Mouse (Mus musculus): ENCODE results near the gene Eef2k.

Gene Eef2k

DNA sequence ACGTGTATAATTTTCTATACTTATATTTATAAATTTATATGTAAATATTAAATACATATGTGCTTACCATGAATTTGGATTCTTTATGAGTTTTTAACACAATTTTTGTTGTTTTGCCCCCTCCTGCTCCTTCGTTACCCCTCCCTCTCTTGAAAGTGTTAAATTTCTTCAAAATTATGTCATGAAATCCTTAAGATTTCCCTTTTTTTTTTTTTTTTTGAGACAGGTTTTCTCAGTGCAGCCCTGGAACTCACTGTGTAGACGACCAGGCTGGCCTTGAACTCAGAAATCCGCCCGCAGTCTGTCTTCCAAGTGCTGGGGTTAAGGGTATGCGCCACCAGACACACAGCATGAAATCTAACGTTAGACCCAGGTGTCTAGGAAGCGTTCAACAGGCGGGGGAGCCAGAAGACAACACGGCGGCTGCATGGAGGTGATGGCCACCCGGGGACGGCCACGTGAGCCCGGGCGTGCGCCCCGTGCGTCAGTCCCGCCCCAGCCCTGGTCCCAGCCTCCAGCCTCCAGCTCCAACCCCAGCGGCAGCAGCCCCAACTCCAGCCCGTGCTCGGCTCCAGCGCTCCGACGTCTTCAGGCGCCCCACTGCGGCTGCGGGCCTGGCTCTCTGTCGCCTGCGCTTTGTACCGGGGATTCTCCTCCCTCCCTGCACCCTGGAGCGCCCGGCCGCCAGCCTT, at the start of gene Eef2k:
Eef2k (plus strand) TSS at position 487 of the 692 bp plus-strand sequence.
- DNase-seq (ENCODE audit: low spot score in 2 of 2), result peak; percentile 86 to 92

DNA sequence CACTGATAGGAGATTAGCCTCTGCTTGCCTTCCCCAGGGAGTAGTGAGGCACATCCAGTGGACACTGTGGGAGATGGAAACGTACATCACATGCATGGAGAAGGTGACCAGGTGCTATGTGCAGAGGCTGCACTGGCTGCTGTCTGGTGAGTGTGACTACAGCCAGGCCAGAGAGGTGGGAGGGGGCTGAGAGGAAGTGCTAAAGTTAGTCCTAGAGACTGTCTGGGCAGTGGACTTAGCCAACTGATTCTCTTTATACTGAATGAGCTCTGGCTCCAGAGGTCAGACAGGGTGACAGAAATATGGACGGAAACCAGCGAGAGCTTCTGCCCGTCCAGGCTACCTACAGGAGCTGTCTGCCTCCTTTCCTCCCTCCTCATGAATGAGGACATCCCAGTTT, 47.1 kb upstream of the Eef2k start:
- no peak for DNase-seq (ENCODE audit: low spot score in 2 of 2)

DNA sequence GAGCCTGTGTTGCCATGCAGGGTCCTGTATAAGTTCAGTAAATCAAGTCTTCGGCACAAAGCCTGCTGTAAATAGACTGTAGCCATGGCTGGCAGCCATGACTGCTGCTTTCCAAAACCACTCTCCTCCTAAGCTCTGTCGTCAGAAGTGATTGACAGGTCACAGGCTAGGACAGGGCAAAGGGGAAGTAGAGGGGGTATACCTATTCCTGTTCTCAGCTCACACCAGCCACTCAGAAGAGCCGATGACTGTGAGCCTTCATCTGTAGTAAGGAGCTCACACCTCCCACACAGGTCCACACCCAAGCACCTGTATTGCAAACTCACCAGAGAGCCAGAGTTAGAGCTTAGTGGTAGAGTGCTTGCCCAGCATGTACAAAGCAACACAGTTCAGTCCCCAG, 46.3 kb upstream of the Eef2k start:
- DNase-seq (ENCODE audit: low spot score in 2 of 2), result no peak

DNA sequence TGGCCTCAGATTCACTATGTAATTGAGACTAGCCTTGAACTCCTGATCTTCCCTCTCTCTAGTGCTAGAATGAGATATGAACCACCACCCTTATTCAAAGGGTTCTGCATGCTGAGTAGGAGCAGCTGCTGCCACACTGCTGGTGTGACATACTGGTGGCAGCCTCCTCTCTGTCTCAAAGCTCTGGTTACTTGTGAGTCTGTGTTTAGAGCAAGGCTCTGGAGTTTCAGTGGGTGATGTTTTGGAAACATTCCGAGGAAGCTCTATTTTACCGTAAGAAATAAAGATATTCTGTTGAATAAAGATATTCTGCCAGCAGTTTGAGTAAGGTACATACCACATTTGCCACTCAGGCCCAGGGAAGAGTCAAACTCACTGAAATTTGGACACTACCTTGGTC, 39.4 kb upstream of the Eef2k start:
- DNase-seq (ENCODE audit: low spot score in 2 of 2), result no peak

DNA sequence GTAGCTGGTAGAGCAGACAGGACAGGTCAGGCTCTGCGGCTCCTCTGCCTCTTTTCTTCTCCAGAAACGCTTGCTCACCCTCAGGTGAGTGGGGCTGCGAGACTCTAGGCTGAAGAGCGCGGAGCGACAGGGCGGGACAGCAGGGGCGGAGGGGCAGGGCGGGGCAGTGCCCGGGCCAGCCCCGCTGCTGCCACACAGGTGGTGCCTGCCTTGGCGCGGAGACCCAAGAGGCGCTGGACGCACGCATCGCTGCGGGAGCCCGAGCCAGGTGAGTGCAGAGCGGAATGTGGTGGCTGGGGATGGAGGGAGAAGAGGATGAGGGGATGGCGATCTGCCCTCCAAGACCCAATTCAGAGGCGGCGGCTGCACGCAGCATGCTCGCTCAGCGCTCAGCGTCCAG, 32.9 kb upstream of the Eef2k start:
- no peak for DNase-seq (ENCODE audit: low spot score in 2 of 2)

DNA sequence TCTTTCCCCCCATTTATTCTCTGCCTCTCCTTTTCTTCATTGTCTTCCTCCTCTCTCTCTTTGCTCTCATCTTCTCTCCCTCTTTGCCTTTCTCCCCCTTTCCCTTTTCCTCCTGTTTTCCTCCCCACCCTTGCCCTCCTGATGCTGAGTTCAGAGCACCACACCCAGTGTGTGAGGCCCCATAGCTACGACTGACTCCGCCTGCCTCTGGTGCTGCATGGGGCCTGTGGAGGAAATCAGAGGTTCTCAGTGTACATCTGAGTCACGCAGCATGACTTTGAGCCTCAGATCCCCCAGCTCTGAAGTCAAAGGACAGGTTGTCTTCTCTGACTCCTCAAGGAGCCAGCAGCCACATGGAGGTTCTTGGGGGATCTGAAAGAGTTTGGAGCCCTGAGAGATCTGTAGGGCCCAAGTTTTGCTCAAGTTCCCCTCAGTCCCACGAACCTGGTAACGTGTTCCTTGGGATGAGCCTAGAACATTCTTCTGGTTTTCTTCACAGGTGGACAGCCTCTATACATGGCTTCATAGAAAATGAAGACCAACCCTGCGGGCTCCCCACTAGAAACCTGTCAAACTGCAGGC, 30.7 kb upstream of the Eef2k start, which contains the start of gene Gm5737:
Gm5737 (plus strand) TSS at position 532 of the 582 bp plus-strand sequence.
- DNase-seq (ENCODE audit: low spot score in 2 of 2), result no peak

DNA sequence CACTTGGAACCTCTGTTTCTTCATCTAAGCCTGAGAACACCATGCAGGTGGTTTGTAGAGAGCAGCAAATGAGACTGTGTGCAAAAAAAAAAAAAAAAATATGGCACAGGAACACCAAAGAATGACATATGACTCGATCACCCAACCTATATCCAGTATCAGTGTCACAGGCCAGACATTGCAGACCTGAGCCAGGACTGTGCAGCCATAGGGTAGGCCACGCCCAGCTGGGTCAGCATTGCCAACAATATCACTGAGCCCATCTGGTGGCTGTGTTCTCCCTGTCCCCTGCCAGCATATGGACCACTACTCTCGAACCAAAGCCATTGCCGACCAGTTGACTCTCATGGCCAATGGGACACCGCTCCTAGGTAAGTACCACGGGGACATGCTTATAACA, 25.1 kb upstream of the Eef2k start:
- DNase-seq (ENCODE audit: low spot score in 2 of 2), result no peak

DNA sequence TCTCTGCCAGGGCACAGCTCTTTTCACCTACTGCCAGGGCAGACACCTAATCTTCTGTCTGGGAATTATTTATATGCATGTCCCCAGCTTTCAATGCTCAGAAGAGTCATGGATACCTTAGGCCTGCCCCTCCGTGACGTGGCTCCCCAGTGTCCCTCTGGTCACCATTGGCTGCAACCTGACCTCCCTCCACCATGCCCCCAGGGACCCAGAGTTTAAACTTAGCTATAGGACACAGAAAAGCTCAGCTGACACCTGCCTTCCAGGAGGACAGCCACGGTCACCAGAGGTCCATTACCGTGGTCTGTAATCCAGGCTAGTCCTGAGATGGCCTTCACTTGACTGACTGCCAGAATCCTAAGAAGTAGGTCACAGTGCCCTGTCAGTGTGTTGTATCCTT, 23.2 kb upstream of the Eef2k start:
- DNase-seq (ENCODE audit: low spot score in 2 of 2), result no peak

DNA sequence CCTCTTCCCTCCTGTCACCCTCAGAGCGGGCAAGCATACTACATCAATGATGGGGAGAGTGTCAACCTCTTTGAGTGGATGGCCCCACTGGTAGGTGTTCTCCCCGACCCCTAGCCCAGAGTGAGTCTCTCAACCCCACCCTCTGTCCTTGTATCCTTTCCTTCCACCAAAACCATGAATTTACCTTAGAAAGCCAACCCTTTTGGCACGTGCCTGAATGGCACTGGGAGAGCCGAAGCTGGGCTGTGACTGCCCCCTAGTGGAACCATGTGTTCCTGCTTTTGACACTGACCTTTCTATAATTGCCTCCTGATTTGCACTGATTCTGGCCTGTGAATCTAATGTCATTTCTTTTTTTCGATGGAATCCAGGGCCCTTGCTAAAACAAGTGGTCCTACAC, 19.4 kb upstream of the Eef2k start:
- peak; percentile 36 to 67 for DNase-seq (ENCODE audit: low spot score in 2 of 2)

DNA sequence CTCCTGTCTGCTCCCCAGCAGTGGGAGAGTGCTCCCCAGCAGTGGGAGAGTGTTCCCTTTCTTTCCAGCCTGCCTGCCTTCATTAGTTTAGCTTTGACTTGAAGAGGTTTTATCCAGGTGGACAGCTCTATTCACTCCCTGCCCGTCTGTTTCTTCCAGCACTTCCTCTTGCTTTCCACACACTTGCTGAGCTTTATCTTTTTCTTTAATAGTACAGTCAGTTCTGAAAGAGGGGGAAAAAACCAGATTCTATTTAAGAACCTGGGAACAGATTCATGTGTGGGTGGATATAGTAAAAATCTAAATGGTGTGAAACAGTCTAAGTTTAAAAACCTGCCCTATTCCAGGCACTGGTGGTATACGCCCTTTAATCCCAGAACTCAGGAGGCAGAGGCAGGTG, 17.5 kb upstream of the Eef2k start:
- DNase-seq (ENCODE audit: low spot score in 2 of 2), result no peak

DNA sequence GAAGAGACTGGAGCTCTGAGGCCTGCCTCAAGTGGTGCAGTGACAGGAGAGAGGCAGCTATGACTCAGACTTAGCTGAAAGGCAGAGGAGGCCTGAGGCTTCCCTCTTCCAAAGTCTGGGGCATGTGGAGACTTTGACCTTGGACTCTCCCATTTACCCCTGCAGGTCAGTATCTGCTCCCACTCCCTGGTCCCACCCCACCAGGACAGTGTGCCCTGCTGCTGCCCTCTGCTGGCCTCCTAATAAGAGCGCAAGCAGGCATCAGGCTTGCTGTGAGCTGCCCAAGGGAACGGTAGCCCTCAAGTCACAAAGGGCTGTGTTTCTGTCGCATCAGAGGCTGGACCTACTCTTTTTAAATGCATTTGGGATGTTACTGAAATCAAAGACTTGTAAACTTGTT, 16.2 kb upstream of the Eef2k start:
- DNase-seq (ENCODE audit: low spot score in 2 of 2), result no peak

DNA sequence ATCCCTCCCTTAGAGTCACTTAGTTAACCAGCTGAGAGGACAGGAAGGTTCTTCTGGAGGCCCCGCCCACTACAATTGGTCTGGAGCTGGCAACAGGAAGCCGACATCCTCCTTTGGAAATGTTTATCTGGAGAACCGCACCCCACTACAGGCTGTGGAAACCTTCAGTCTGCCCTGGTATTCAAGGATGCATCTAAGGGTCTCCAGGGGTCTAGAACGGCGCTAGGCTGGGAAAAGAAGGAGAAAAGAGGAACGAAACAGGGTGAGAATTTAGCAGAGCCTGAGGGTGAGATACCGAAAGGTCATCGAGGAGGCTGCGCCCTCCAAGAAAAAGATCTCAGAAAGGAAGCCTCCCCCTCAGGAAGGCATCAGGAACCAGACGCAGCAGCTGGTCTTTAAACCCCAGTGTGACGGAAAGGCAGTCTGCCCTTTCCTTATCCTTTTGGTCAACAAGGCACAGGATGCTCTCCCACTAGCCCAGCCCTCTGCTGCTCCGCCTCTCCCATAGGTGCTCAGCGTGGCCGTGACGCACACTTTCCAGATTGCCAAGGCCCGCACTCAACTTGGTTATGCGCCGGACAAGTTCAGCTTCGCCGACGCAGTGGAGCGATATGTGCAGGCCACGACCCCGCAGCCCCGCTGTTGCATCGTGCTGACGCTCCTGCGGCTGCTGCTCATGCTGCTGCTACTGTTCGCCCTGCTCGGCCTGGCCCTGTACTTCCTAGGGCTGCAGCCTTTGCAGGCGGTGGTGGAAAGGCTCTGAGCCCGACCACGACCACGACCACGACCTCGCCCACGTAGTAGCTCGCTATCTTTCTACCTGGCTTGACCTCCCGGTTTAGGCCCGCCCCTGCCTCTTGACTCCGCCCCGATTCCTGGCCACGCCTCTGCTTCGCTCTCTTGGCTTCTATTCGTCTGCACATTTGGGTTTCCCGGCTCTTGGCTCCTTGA, 11.9 kb upstream of the Eef2k start:
- peak; percentile 57 to 79 for DNase-seq (ENCODE audit: low spot score in 2 of 2)

DNA sequence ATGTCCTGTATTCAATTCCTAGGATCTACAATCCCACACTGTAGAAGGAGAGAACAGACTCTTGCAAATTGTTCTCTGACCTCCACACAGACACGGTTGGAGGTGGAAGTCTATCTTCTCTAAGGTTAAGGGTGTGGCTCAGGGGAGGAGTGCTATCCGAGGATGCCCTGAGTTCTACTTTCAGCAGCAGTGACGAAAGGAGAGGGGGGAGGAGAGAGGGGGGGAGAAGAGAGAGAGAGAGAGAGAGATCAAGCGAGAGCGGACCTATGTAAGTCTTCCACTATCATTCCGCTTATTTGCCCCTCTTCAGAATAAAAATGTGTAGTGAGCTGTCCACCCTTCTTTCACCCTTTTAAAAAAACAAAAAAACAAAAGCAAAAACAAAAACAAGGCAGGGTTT, 8.2 kb upstream of the Eef2k start:
- DNase-seq (ENCODE audit: low spot score in 2 of 2), result no peak

DNA sequence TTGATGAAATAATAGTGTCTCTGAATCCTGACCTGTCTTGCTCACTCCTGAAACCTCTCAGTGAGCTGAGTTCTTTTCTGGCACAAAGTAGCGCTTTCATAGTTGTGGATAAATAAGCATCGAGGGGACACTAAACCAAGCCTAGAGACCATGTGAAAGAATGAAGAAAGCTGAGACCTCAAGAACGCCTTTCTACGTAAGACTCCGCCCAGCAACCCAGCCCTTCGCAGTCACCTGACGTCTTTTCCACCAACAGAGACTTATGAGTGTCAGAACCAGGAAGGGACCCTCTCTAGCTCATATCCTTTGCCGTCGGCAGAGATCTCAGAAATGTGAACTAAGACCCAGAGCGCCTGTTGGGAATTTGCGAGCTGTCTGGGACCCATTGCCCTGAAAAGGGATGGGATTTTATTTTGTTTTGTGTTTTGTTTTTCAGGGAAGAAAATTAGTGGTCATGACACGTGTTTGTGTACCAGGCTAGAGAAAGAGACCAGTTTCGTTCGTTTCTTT, 7.7 kb upstream of the Eef2k start:
- peak; percentile 54 to 69 for DNase-seq (ENCODE audit: low spot score in 2 of 2)

DNA sequence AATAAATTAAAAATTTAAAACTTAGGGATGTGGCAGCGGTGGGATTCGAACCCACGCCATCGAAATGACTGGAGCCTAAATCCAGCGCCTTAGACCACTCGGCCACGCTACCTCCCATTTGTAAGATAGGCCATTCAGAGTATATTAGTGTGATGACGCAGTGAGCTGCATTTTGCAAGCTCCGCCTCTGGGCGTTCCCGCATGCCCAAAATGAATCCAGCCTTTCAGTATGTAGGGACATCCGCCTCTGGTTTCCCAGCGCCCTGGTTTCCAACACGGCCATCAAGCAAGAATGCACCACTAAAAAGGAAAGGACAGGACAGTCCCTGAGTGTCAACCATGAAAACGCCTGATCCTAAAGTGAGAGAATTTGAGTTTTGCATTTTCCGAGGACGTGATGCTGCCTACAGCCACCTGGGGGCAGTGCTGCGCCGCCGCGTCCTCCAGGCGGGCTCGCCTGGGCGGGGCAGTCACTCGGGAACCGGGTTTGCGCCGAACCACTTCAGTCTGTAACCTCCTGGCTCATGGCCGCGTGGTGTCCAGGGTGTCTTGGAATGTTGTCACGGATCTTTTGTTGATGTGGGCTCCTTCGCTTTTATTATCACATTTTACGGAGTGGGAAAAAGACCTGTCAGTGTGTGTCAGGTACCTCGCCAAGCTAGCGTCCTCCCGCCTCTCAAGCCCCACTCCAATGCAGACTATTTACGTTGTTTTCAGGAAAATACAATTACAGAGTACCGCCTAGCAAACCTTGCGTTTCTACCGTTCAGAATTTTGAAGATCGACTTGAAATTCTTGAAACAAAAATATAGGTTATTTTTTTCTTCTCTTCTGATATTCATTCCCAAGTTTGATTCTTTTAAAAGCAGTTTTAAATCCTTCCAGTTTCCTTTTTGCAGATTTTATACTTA, 6.9 kb upstream of the Eef2k start:
- peak; percentile 95 to 96 for DNase-seq (ENCODE audit: low spot score in 2 of 2)

DNA sequence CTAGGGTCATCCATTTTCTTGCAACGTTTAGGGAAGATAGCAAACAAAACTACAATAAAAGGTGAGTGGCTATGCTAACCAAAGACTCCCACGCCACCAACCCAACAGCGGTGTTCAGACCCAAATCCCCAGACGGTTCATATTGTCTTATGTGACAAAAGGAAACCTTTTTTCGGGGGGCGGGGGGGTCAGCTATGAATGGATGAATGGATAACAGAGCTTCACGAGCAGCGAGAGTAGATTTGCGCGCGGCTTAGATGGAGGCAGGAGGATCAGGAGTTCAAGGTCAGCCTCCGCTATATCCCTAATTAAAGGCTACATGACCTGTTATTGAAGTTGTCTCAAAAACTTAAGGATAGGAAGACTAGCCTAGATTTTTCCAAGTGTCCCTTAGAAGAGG, 6.3 kb upstream of the Eef2k start:
- no peak for DNase-seq (ENCODE audit: low spot score in 2 of 2)

DNA sequence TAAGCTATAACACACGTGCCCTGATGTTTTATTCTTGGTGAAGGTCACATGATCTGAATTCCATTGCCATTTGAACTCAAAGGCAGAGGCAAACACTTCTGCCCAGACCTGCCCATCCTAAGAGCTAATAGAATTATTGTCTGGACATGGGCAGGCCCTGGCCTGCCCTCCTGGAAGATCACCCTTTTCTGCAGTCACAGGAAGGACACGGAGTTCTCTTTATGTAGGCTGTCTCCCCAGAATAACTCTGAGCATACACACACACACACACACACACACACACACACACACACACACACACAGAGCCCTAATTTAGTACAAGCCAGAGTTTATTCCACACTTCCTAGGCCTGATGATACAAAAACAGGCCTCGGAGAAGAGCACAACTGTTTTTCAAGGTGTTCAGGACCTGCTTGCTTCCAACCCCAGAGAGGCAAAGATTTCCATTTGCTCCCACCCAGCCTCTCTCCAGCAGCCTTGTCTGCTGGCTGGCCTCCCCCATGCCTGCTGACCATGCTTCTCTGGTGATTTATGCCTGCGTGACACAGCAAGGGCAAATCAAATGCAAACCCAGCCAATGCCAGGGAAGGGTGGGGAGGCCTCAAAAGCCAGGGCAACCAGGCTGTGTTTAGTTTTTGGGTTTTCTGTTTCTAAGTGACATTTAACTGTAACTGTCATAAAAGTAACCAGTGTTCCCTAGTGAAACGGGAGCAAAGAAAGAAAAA, 4.0 kb upstream of the Eef2k start:
- peak; percentile 55 to 61 for DNase-seq (ENCODE audit: low spot score in 2 of 2)

DNA sequence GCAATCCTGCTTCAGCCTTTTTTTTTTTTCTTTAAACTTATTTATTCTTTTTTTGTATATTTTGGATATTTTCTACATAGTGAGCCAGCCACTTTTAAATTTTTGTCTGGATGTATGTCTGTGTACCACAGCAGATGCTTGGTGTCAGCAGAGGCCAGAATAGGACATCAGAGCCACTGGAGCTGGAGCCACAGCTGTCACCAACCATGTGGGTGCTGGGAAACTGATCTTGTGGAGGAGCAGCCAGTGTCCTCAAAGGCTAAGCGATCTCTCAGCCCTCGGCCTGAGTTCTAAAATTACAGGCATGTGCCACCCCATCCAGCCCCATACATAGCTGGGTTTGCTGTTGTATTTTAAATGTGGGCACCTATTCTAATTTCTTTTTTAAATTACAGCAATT, 2.8 kb upstream of the Eef2k start:
- DNase-seq (ENCODE audit: low spot score in 2 of 2), result no peak

DNA sequence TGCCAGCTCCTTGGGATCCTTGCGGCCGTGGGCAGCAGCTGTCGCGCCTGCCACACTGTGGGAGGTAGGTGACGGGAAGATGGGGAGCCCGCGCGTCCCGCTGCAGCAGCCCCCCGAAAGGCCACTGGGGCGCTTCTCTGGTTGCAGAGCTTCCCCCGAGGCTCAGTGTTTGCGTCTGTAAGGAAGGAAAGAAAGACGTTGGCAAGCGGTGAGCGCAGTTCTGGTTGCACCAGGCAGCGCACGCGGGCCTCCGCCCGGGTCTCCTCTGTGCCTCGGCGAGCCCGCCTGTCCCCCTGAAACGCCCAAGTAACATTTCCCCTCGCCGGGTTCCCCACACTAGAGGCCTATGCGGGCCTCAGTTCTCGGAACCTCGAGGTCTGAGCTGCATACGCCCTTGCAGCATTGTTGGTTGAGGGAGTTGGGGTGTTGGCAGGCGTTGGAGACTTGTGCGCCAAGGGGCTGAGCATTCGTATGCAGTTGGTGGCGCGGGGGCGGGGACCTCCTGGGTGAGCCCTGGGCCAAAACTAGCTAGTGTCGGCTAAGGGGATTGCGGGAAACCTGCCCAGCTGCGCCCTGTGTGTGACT, 498 bp downstream of the Eef2k start:
- peak; percentile 80 to 87 for DNase-seq (ENCODE audit: low spot score in 2 of 2)

DNA sequence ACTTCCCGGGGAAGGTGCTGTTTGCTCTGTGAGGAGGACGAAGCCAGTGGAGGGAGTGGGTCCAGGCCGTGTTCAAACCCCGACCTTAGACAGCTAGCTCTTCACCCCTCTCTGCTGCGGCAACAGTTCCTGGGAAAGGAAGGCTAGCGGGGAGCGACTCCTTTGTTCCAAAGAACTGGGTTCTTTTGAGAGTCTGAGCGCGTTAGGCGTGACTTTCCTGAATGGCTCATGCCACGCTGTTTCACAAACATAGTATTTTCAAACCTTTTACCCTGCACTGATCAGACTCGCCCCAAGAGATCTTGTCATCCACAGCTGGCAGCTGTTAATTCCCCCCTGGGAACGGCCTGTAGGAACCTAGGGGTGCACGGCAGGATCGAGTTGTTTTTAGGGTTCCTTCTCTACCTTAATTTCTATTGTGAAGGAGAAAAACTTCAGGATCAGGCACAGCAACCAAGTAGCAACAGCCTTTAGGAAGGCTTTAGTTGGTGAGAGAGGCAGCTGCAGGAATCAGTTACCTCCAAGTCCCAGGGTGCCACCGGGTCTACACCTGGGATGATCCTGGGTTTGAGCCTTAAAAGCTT, 1.3 kb downstream of the Eef2k start:
- no peak for DNase-seq (ENCODE audit: low spot score in 2 of 2)
